Mouse (Mus musculus) frontal cortex, postnatal 10 days (tissue): ENCODE measurements at regions not wholly inside any gene's neighbourhood (a gene's known extent, or its start where the extent isn't known, plus 50 kb on each side); places are given as distances from the start of the nearest gene placed in this dataset.
A peak's percentile ranks its signal among the peaks of the same experiment; 100 is the strongest.
"Not testable (repeated sequence)": the region's sequence is repeated elsewhere in the genome, so short reads cannot be mapped to it uniquely, and the experiment has no call there.

Source experiments
- DNase-seq, 2 experiments: peaks; one replicate each; pipeline ENCODE4 v3.0.0; 2022; ENCODE audit warnings: low spot score in 2 of 2, mixed read lengths in 1 of 2

GRCm38 (mm10) chr3:157371509-157371908, 162.5 kb upstream of the Zranb2 start:
- DNase-seq = no peak

GRCm38 (mm10) chr3:157373333-157373732, 160.6 kb upstream of the Zranb2 start:
- DNase-seq = no peak

- DNase-seq = no peak
Measured at GRCm38 (mm10) chr3:157374178-157374577, 159.8 kb upstream of the Zranb2 start.

- DNase-seq = no peak
Measured at GRCm38 (mm10) chr3:157377531-157377930, 156.4 kb upstream of the Zranb2 start.

- no peak for DNase-seq
Measured at GRCm38 (mm10) chr3:157378127-157378526, 155.8 kb upstream of the Zranb2 start.

- no peak for DNase-seq
Measured at GRCm38 (mm10) chr3:157391835-157392234, 142.1 kb upstream of the Zranb2 start.

GRCm38 (mm10) chr3:157393903-157394302, 140.1 kb upstream of the Zranb2 start:
- no peak for DNase-seq

- no peak for DNase-seq
Measured at GRCm38 (mm10) chr3:157399909-157400308, 134.1 kb upstream of the Zranb2 start.

- no peak for DNase-seq
Measured at GRCm38 (mm10) chr3:157404054-157404453, 129.9 kb upstream of the Zranb2 start.

- not testable (repeated sequence) for DNase-seq
Measured at GRCm38 (mm10) chr3:157423447-157423846, 110.5 kb upstream of the Zranb2 start.

- DNase-seq = no peak
Measured at GRCm38 (mm10) chr3:157426720-157427119, 107.2 kb upstream of the Zranb2 start.

- DNase-seq = peak; percentile 7 to 47
Measured at GRCm38 (mm10) chr3:157449794-157450193, 84.2 kb upstream of the Zranb2 start.

GRCm38 (mm10) chr3:157471600-157471999, 62.4 kb upstream of the Zranb2 start:
- DNase-seq = no peak

- no peak for DNase-seq
Measured at GRCm38 (mm10) chr3:157472674-157473073, 61.3 kb upstream of the Zranb2 start.

GRCm38 (mm10) chr3:157477731-157478130, 56.2 kb upstream of the Zranb2 start:
- DNase-seq = no peak
